Mouse (Mus musculus) layer of hippocampus, adult 11-12 months (tissue): ENCODE data around the gene Slc2a13.

Experiments
- DNase-seq: peaks from one replicate; pipeline ENCODE4 v3.0.0; 2022; ENCODE audit warnings: low spot score

Slc2a13 gene

DNA sequence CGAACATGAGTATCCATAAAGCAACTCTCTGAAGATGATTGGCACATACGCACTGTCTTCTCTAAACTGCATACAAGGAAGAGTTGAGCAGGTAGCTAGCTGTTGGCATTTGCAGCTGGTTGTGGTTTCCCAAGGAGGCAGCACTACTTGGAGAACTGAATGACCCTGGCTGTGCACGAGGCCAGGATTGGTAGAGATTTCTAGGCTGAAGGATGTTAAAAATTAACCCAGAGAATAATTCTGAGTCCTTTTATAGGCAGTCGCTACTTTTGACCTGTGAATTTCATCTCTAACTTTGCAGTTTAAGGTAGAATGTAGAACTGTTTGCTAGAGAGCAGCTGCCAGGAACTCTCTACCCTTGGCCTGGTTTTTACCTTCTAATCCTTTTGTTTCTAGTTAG lies 304.5 kb downstream of the Slc2a13 start:
- DNase-seq: no peak

DNA sequence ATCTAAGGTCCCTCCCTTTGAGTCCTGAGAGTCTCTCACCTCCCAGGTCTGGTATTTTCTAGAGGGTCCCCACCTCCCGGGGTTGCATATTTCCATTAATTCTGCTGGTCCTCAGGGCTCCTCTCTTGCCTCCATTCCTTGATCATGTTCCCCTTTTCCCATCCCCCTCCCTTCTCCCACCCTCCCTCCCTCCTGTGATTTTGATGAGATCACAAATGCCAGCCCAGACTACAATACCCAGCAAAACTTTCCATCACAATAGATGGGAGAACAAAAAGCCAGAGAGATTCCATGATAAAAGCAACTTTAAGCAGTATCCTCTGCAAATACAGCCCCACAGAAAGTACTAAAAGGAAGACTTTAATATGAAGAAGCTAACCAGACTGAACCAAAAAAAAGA lies 309.1 kb downstream of the Slc2a13 start:
- DNase-seq: no peak

DNA sequence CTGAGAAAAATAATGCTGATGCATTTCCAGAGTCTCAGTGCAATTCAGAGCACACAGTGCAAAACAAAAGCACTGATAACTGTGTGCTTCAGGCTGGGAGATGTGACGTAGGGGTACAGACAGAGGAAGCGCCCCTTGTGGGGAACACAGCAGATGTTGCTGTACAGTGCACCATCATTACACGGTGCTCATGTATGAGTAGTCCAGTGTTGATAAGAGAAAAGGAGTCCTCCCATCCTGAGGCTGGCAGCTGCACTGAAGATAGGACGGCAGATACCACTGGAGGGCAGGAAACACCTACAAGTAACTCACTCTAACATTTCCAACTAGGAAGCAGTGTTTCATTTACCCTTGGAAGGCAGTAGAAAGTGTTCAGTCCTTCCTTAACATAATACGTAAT lies 312.5 kb downstream of the Slc2a13 start:
- no peak for DNase-seq

DNA sequence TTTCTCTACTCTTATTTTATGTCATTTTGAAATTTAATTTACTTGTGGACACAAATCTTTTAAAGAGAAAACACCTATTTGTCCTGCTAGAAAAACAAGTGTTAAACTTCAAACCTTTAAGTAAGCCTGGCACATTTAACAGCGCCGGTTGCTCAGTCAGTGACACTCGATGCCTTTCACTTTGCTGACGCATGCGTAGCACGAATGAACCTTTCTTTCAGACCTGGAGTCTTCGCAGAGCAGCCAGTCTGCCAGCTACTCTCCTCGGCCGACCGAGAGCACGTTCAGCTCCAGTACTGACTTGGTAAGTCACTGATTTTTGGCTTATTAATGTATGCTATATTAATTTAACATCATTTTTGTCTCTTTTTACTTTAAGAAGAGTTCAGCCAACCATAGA lies 315.9 kb downstream of the Slc2a13 start:
- DNase-seq: no peak

DNA sequence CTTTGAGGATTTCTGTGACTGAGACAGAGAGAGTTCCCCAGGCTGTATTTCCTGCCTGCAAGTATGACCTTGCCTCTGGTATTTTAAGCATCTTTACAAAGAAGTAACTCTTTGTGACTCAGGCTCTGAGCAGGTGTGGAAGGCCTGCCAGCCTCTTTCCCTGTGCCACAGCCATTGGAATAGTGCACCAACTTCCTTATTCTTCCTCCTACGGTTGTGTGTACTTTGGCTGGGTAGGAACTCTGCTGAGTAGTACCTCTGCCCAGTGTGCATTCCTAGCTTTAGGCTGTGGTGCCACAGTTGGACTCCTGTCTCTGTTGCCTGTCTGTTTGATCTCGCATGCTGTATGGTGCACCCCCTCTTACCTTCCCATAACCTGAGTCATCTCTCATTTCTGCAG lies 317.8 kb downstream of the Slc2a13 start:
- DNase-seq: no peak

DNA sequence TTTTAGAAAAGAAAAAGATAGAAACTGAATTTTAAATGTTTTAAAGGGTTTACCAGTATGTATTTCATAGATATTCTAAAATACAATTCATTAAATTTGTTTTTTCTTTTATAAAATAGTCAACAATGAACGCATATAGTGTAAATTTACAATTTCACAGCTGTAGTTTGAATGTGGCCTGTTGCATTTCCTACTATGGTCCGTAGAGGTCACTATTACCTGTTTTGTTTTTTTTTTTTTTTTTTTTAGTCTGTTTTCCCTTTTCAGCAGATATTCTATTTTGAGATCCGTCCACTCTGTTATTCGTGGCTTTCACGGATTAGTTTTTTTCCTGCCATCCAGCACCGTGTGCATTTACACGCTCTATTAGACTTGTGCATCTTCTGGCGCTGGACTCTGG lies 320.1 kb downstream of the Slc2a13 start:
- DNase-seq: no peak

DNA sequence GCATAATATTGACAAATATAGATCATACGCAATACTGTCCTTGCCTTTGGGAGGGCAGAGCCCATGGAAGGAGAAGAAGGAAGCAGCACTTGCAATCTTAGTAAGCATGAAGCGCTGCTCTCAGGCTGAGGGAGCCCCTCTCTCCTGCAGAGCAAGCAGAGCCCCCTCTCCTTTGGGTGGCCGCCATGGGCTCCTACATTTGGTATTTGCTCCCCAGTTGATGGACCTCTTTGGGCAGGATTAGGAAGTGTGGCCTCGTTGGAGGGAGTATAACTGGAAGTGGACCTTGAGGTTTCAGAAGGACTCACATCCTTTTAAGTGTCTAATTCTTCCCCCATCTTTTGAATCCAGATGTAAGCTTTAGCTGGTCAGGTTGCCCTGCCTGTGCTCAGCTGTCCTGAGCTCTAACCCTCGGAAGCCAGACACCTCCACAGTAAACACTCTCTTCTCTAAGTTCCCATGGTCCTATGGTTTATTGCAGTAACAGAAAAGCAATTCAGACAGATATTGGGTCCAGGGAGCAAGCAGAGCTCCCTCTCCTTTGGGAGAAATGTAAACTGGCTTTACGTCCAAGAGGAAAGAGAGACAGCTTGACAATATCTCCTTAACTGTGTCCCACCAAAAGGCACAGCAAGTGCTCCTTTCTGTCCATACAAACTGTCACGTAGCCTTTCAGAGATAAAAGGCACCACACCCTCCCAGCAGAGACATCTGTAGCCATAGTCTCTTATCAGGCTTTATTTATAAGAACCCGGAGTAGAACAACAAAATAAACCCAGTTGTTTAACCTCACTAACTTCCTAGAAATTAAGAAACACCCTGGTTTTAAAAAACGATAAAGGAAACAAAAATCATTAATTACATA lies 321.3 kb downstream of the Slc2a13 start:
- no peak for DNase-seq

DNA sequence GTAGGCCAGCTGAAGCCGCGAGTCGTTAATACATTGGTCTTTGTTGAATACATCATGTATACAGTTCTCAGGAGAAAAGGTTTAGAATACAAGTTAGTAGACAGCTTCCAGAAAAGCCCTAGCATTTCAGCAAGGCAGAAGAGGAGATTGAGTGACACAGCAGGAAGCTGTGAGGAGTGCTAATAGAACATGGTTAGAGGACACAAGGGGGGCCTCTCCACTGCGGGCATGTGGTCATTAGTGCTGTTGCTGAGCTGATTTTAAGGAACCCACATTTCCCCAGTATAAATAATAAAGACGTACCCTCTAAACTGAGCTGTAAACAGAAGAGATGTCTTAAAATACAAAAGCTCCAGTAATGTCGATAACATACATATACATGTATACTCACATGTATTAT lies 322.2 kb downstream of the Slc2a13 start:
- DNase-seq: no peak

DNA sequence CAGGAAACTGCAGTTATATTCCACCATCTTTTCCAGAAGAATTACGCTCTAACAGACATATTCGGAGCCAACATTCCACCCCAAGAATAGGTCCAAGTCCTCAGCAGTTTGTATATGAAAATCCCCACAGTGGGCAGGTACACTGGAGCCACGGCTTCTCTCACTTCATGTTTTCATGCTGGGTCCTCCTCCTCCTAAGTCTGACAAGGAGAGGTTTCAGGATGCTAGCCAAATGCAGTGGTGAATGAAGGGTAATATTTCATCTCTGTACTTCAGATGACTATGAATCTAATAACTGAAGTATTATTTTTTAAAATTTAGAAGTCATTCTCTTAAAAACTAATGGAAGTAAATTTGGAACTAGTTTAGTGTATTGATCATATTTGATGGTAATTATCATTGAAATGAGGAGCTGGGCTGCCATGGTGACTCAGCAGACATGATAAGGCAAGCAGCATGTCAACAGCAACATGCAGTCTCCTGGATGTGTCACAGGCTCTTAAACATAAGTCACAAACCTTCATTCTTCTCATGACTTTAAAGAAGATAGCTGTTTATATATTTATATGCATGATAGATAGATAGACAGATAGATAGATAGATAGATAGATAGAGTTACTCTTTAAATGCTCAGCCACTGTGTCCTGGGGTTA lies 332.3 kb downstream of the Slc2a13 start:
- no peak for DNase-seq

DNA sequence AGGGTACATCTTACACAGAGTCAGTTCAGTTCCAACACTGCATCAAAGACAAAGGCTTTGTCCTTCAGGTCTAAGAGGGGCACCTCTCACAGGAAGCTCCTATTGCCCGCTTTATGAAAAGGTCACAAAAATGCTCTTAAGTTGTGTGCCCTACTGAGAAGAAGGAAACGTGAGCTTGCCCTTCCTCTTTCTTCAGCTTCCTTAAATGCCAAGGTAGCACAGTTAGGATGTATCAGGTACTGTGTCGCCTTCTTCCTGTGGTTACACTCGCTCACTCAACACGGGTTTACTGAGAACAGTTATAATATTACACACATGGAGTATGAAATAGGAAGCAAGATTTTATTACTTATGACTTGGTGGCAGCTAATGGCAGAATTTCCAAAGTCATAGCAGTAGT lies 335.8 kb downstream of the Slc2a13 start:
- DNase-seq: no peak
